Mouse (Mus musculus) G1E-ER4 (cell line): Measurements from ENCODE around the gene Aspm. TPM values are rescaled to one million over a fixed set of nuclear protein-coding genes. Genes with fewer than 3 reads are reported as not detected.

Source experiments
- GATA1 ChIP-seq: IDR thresholded peaks from one replicate; pipeline ENCODE4 v1.8.0; 2012; ENCODE audit warnings: low read length, inconsistent platforms
- polyA plus RNA-seq: library from polyadenylated mRNA; stranded (reverse); fragments of >175 nt; gene quantifications from 2 replicates; pipeline ENCODE4 v1.2.3, GENCODE M21; 2012

Gene Aspm
- polyA plus RNA-seq, 1 experiment = 7.6 TPM

GRCm38 (mm10) chr1:139494630-139495029, 40.1 kb downstream of the Aspm start:
- no peak for TF ChIP-seq GATA1

DNA sequence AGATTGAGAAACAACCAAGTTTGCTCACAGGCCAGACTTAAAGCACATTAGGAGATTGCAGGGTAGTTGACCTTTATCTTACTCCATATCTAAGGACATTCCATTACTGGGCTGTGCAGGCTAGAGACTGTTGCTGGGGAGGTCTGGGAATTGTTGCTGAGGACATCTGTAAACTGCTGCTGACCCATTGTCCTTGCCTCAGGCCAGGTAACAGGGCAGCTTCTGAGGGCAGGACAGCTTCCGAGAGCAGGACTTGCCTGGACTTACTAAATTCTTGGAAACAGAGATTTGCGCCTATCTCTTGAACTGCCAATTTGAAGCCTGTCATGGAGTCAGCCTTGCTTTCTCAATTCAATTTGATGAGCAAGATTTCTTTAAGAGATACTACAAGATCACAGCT, 40.8 kb downstream of the Aspm start:
- TF ChIP-seq GATA1 = no peak

- no peak for TF ChIP-seq GATA1
Measured at GRCm38 (mm10) chr1:139496212-139496611, 41.6 kb downstream of the Aspm start.

GRCm38 (mm10) chr1:139499751-139500150, 45.2 kb downstream of the Aspm start:
- no peak for TF ChIP-seq GATA1

GRCm38 (mm10) chr1:139501258-139501752, 46.7 kb downstream of the Aspm start, which contains the start of gene F13b:
Gene F13b (plus strand): TSS chr1:139501702.
- no peak for TF ChIP-seq GATA1

DNA sequence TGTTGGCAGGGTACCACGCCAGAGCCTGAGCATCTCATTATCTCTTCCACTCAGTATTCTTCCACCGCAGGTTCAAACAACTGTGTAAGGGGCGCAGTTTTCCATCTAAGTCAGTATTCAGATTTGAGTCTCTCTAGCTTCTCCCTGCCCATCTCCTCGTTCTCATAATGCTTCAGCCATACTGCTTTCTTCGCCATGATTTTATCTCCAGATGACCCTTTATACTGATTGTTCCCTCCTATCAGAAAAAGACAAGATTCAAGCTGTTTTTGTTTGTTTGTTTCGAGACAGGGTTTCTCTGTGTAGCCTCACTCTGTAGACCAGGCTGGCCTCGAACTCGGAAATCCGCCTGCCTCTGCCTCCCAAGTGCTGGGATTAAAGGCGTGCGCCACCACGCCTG, 60.0 kb downstream of the Aspm start:
- no peak for TF ChIP-seq GATA1

Other genes starting within 250 kb of the Aspm start
- gene Crb1, start 77.7 kb upstream of the Aspm start, polyA plus RNA-seq = not detected in 2 replicates
- 0.37 and 0.55 TPM in 2 replicates for gene Zbtb41, start 32.5 kb upstream of the Aspm start, polyA plus RNA-seq
- not detected in 2 replicates for gene F13b, start 46.9 kb downstream of the Aspm start, polyA plus RNA-seq
- not detected in 2 replicates for gene Cfhr1, start 105.5 kb downstream of the Aspm start, polyA plus RNA-seq